Mouse (Mus musculus): ENCODE data around the gene Usp7. TPM values are rescaled to one million over a fixed set of nuclear protein-coding genes. Genes with fewer than 3 reads are reported as not detected.
A peak's percentile ranks its signal among the peaks of the same experiment; 100 is the strongest.

Gene Usp7
- polyA plus RNA-seq, 1 experiment from 2014 or later = 43.3 TPM

GRCm38 (mm10) chr16:8686871-8687535 lies 105.1 kb downstream of the Usp7 start:
- WGBS = 46% methylated on average over 11 of the region's 11 CpGs
- 0 out of 2 replicates have a peak overlapping the region, but pooled peaks have one; percentile 15 for H3K4me3 ChIP-seq (ENCODE audit: low read depth, low read length)
- DNase-seq (ENCODE audit: low spot score) (peak; percentile 50), ATAC-seq (replicated peaks; ENCODE audit: low FRiP score) (peak; percentile 94)
- peaks cover 26% of the 10 kb centered on the region for H3K4me1 ChIP-seq (replicated peaks; ENCODE audit: control insufficient read depth, insufficient read depth, low read length)
- H3K4me2 ChIP-seq = peak overlapping the region; percentile 66
- H3K9me3 ChIP-seq (ENCODE audit: control insufficient read depth, low read length) = no peaks in the 10 kb centered on the region
- peak overlapping the region; percentile 64 for H3K9ac ChIP-seq (ENCODE audit: low read depth, low read length)
- H3K36me3 ChIP-seq (ENCODE audit: control insufficient read depth, insufficient read depth, low read length) = peaks cover 40% of the 10 kb centered on the region
- H3K27me3 ChIP-seq (replicated peaks; ENCODE audit: control insufficient read depth, insufficient read depth, low read length) = no peaks in the 10 kb centered on the region
- peak overlapping the region; percentile 87 for H3K27ac ChIP-seq (ENCODE audit: low read depth, low read length)

GRCm38 (mm10) chr16:8686121-8686870 lies 105.8 kb downstream of the Usp7 start:
- Histone ChIP-seq H3K36me3 (ENCODE audit: control insufficient read depth, insufficient read depth, low read length) (peaks cover 33% of the 10 kb centered on the region), H3K4me2 (peak overlapping the region; percentile 66), H3K9ac (ENCODE audit: low read depth, low read length) (peak overlapping the region; percentile 64), H3K9me3 (ENCODE audit: control insufficient read depth, low read length) (no peaks in the 10 kb centered on the region), H3K27ac (ENCODE audit: low read depth, low read length) (peak overlapping the region; percentile 87), H3K27me3 (replicated peaks; ENCODE audit: control insufficient read depth, insufficient read depth, low read length) (no peaks in the 10 kb centered on the region), H3K4me3 (ENCODE audit: low read depth, low read length) (0 out of 2 replicates have a peak overlapping the region, but pooled peaks have one; percentile 15), H3K4me1 (replicated peaks; ENCODE audit: control insufficient read depth, insufficient read depth, low read length) (peaks cover 26% of the 10 kb centered on the region)
- ATAC-seq (replicated peaks; ENCODE audit: low FRiP score) = peak; percentile 63
- no peak for DNase-seq (ENCODE audit: low spot score)
- WGBS = 49% methylated on average over 7 of the region's 7 CpGs

GRCm38 (mm10) chr16:8685087-8685486 lies 107.0 kb downstream of the Usp7 start:
- H3K9ac ChIP-seq (ENCODE audit: low read depth, low read length) = 0 out of 2 replicates have a peak overlapping the region, but pooled peaks have one; percentile 27
- H3K4me1 ChIP-seq (replicated peaks; ENCODE audit: control insufficient read depth, insufficient read depth, low read length) = peaks cover 26% of the 10 kb centered on the region
- no peak for DNase-seq (ENCODE audit: low spot score)
- ATAC-seq (replicated peaks; ENCODE audit: low FRiP score) = no peak
- H3K4me3 ChIP-seq (ENCODE audit: low read depth, low read length) = no peak overlapping the region
- H3K27me3 ChIP-seq (replicated peaks; ENCODE audit: control insufficient read depth, insufficient read depth, low read length) = no peaks in the 10 kb centered on the region
- no peaks in the 10 kb centered on the region for H3K9me3 ChIP-seq (ENCODE audit: control insufficient read depth, low read length)
- 80% methylated on average over 4 of the region's 4 CpGs for WGBS
- H3K27ac ChIP-seq (ENCODE audit: low read depth, low read length) = 0 out of 2 replicates have a peak overlapping the region, but pooled peaks have one; percentile 2
- H3K4me2 ChIP-seq = no peak overlapping the region
- peaks cover 22% of the 10 kb centered on the region; the same call in 1 of the 2 replicates for H3K36me3 ChIP-seq (ENCODE audit: control insufficient read depth, insufficient read depth, low read length)

DNA sequence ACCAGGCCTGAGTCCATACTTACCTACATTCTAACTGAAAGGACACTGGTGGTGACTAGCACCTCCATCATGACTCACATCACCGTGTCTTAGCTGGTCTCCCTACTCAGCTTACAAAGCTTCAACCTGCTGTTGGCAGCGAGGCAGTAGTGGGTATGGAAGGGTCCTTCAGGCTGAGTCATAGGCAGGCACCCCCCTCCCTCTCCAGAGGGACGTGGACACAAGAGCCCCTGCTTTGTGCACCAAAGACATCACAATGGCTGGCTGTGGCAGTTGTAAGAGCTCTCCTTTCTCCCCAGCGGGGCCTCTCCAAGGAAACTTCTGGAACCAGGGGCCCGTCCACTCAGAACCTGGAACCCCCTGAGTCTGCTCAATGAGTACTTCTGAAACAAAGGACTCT lies 111.6 kb downstream of the Usp7 start, which contains the start of gene Gm5767:
Gene Gm5767 (plus strand): TSS at position 301 of the 400 bp plus-strand sequence.
- WGBS = 78% methylated on average over 5 of the region's 5 CpGs
- H3K27me3 ChIP-seq (replicated peaks; ENCODE audit: control insufficient read depth, insufficient read depth, low read length) = no peaks in the 10 kb centered on the region
- H3K27ac ChIP-seq (ENCODE audit: low read depth, low read length) = no peak within 1 kb of the TSS
- ATAC-seq (replicated peaks; ENCODE audit: low FRiP score) (no peak), DNase-seq (ENCODE audit: low spot score) (no peak)
- H3K36me3 ChIP-seq (ENCODE audit: control insufficient read depth, insufficient read depth, low read length) = no peaks in the 10 kb centered on the region
- H3K4me3 ChIP-seq (ENCODE audit: low read depth, low read length) = no peak within 1 kb of the TSS
- H3K9me3 ChIP-seq (ENCODE audit: control insufficient read depth, low read length) = no peaks in the 10 kb centered on the region
- no peak within 1 kb of the TSS for H3K9ac ChIP-seq (ENCODE audit: low read depth, low read length)
- no peak within 1 kb of the TSS for H3K4me2 ChIP-seq
- H3K4me1 ChIP-seq (replicated peaks; ENCODE audit: control insufficient read depth, insufficient read depth, low read length) = peaks cover 20% of the 10 kb centered on the region

GRCm38 (mm10) chr16:8679780-8680179 lies 112.3 kb downstream of the Usp7 start:
- Histone ChIP-seq H3K36me3 (ENCODE audit: control insufficient read depth, insufficient read depth, low read length) (no peaks in the 10 kb centered on the region), H3K9ac (ENCODE audit: low read depth, low read length) (no peak overlapping the region), H3K4me1 (replicated peaks; ENCODE audit: control insufficient read depth, insufficient read depth, low read length) (peaks cover 19% of the 10 kb centered on the region), H3K27ac (ENCODE audit: low read depth, low read length) (no peak overlapping the region), H3K27me3 (replicated peaks; ENCODE audit: control insufficient read depth, insufficient read depth, low read length) (no peaks in the 10 kb centered on the region), H3K9me3 (ENCODE audit: control insufficient read depth, low read length) (no peaks in the 10 kb centered on the region), H3K4me3 (ENCODE audit: low read depth, low read length) (no peak overlapping the region), H3K4me2 (no peak overlapping the region)
- DNase-seq (ENCODE audit: low spot score) (no peak), ATAC-seq (replicated peaks; ENCODE audit: low FRiP score) (no peak)
- 71% methylated on average over 3 of the region's 3 CpGs for WGBS

DNA sequence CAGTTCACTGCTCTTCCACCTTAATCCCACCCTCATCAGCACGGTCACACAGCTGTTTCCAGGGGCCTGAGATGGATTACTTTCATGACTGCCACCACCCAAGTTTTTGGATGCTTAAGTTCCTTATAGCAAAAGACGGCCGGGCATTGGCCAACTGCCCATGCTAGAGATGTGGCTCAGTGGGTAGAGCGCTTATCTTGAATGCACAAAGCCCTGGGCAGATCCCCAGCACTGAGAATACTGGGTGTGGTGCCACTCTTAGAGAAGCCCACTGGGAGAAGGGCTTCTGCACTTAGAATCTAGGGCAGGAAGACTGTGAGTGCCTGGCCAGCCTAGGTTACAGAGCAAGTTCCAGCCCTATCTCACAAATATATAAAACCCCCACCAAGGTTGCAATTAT lies 113.4 kb downstream of the Usp7 start:
- 81% methylated on average over 4 of the region's 4 CpGs for whole genome bisulfite sequencing
- H3K36me3 ChIP-seq (ENCODE audit: control insufficient read depth, insufficient read depth, low read length) = no peaks in the 10 kb centered on the region
- H3K9me3 ChIP-seq (ENCODE audit: control insufficient read depth, low read length) = no peaks in the 10 kb centered on the region
- peak; percentile 32; the same call in 1 of the 2 replicates for ATAC-seq (replicated peaks; ENCODE audit: low FRiP score)
- H3K9ac ChIP-seq (ENCODE audit: low read depth, low read length) = no peak overlapping the region
- H3K27ac ChIP-seq (ENCODE audit: low read depth, low read length) = no peak overlapping the region
- no peak overlapping the region for H3K4me3 ChIP-seq (ENCODE audit: low read depth, low read length)
- no peaks in the 10 kb centered on the region for H3K27me3 ChIP-seq (replicated peaks; ENCODE audit: control insufficient read depth, insufficient read depth, low read length)
- no peak overlapping the region for H3K4me2 ChIP-seq
- no peak for DNase-seq (ENCODE audit: low spot score)
- H3K4me1 ChIP-seq (replicated peaks; ENCODE audit: control insufficient read depth, insufficient read depth, low read length) = peaks cover 26% of the 10 kb centered on the region

DNA sequence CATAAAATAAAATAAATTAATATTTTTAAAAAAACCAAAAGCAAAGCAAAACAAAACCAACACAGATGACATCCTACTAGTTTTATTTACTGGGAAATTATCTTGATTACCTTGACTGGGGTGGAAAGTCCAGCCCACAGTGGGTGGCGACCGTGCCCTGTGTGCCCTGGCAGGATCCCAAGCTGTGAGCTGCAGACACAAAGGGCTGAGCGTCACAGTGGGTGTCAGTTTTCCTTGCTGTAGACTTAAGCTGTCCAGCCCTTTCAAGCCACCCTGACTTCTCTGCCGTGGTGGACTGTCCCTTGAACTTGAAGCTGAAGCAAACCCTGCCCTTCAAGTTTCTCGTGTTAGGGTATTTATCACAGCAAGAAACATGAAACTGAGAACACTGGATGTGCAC lies 114.1 kb downstream of the Usp7 start:
- H3K9me3 ChIP-seq (ENCODE audit: control insufficient read depth, low read length) = no peaks in the 10 kb centered on the region
- no peak overlapping the region for H3K9ac ChIP-seq (ENCODE audit: low read depth, low read length)
- H3K4me3 ChIP-seq (ENCODE audit: low read depth, low read length) = no peak overlapping the region
- WGBS = 68% methylated on average over 5 of the region's 5 CpGs
- ATAC-seq (replicated peaks; ENCODE audit: low FRiP score) (no peak), DNase-seq (ENCODE audit: low spot score) (no peak)
- H3K4me2 ChIP-seq = no peak overlapping the region
- no peaks in the 10 kb centered on the region for H3K36me3 ChIP-seq (ENCODE audit: control insufficient read depth, insufficient read depth, low read length)
- peaks cover 3% of the 10 kb centered on the region; the same call in 1 of the 2 replicates for H3K27me3 ChIP-seq (replicated peaks; ENCODE audit: control insufficient read depth, insufficient read depth, low read length)
- H3K27ac ChIP-seq (ENCODE audit: low read depth, low read length) = no peak overlapping the region; the same call in 1 of the 2 replicates
- peaks cover 26% of the 10 kb centered on the region for H3K4me1 ChIP-seq (replicated peaks; ENCODE audit: control insufficient read depth, insufficient read depth, low read length)

DNA sequence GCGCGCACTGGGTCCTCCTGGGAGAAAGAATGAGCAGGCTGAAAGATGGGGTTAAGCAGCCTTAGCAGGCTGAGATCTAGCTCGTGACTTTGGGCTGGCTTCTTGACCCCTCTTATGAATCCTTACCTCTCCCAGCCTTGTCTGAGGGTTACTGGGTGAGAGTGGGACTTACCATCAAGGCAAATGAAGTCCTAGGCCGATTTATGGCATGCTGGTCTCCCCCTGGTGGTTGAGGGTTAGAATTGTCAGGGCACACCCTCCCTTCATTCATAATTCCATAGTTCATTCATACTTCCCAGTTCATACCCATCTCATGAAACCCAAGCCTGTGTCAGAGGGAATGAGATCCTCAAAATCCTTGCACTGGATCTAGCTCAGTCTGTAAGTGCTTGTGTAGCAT lies 115.3 kb downstream of the Usp7 start:
- Histone ChIP-seq H3K27me3 (replicated peaks; ENCODE audit: control insufficient read depth, insufficient read depth, low read length) (peaks cover 4% of the 10 kb centered on the region; the same call in 1 of the 2 replicates), H3K9ac (ENCODE audit: low read depth, low read length) (no peak overlapping the region; the same call in 1 of the 2 replicates), H3K4me1 (replicated peaks; ENCODE audit: control insufficient read depth, insufficient read depth, low read length) (peaks cover 30% of the 10 kb centered on the region), H3K4me3 (ENCODE audit: low read depth, low read length) (no peak overlapping the region), H3K4me2 (peak overlapping the region; percentile 33), H3K36me3 (ENCODE audit: control insufficient read depth, insufficient read depth, low read length) (no peaks in the 10 kb centered on the region), H3K27ac (ENCODE audit: low read depth, low read length) (0 out of 2 replicates have a peak overlapping the region, but pooled peaks have one; percentile 38), H3K9me3 (ENCODE audit: control insufficient read depth, low read length) (no peaks in the 10 kb centered on the region)
- DNase-seq (ENCODE audit: low spot score) (no peak), ATAC-seq (replicated peaks; ENCODE audit: low FRiP score) (no peak)
- WGBS = 54% methylated on average over 4 of the region's 4 CpGs
